Mouse (Mus musculus): Measurements from ENCODE around the gene Nrip1.
A peak's percentile ranks its signal among the peaks of the same experiment; 100 is the strongest.
"Not testable (repeated sequence)": the region's sequence is repeated elsewhere in the genome, so short reads cannot be mapped to it uniquely, and the experiment has no call there.

The Nrip1 gene

GRCm38 (mm10) chr16:76373671-76374091, at the start of gene Nrip1:
TSS of gene Nrip1 (minus strand) at chr16:76373827.
- DNase-seq (ENCODE audit: low read depth, low spot score): peak; percentile 30

GRCm38 (mm10) chr16:76422531-76422930, 48.9 kb upstream of the Nrip1 start:
- DNase-seq (ENCODE audit: low read depth, low spot score): no peak

- DNase-seq (ENCODE audit: low read depth, low spot score): no peak
Observed at GRCm38 (mm10) chr16:76419849-76420248, 46.2 kb upstream of the Nrip1 start.

GRCm38 (mm10) chr16:76416477-76416876, 42.9 kb upstream of the Nrip1 start:
- no peak for DNase-seq (ENCODE audit: low read depth, low spot score)

- no peak for DNase-seq (ENCODE audit: low read depth, low spot score)
Observed at GRCm38 (mm10) chr16:76416060-76416438, 42.4 kb upstream of the Nrip1 start.

- no peak for DNase-seq (ENCODE audit: low read depth, low spot score)
Observed at GRCm38 (mm10) chr16:76415407-76416059, 41.9 kb upstream of the Nrip1 start.

GRCm38 (mm10) chr16:76414528-76414927, 40.9 kb upstream of the Nrip1 start:
- no peak for DNase-seq (ENCODE audit: low read depth, low spot score)

GRCm38 (mm10) chr16:76413581-76413980, 40.0 kb upstream of the Nrip1 start:
- DNase-seq (ENCODE audit: low read depth, low spot score): no peak

- DNase-seq (ENCODE audit: low read depth, low spot score): no peak
Observed at GRCm38 (mm10) chr16:76409355-76409722, 35.7 kb upstream of the Nrip1 start.

- no peak for DNase-seq (ENCODE audit: low read depth, low spot score)
Observed at GRCm38 (mm10) chr16:76408696-76409354, 35.2 kb upstream of the Nrip1 start.

GRCm38 (mm10) chr16:76408241-76408640, 34.6 kb upstream of the Nrip1 start:
- no peak for DNase-seq (ENCODE audit: low read depth, low spot score)

GRCm38 (mm10) chr16:76407321-76407920, 33.8 kb upstream of the Nrip1 start:
- no peak for DNase-seq (ENCODE audit: low read depth, low spot score)

GRCm38 (mm10) chr16:76406897-76407296, 33.3 kb upstream of the Nrip1 start:
- no peak for DNase-seq (ENCODE audit: low read depth, low spot score)

- no peak for DNase-seq (ENCODE audit: low read depth, low spot score)
Observed at GRCm38 (mm10) chr16:76406319-76406718, 32.7 kb upstream of the Nrip1 start.

GRCm38 (mm10) chr16:76403305-76403704, 29.7 kb upstream of the Nrip1 start:
- not testable (repeated sequence) for DNase-seq (ENCODE audit: low read depth, low spot score)

GRCm38 (mm10) chr16:76396512-76396911, 22.9 kb upstream of the Nrip1 start:
- DNase-seq (ENCODE audit: low read depth, low spot score): no peak

GRCm38 (mm10) chr16:76393267-76393666, 19.6 kb upstream of the Nrip1 start:
- DNase-seq (ENCODE audit: low read depth, low spot score): no peak

- no peak for DNase-seq (ENCODE audit: low read depth, low spot score)
Observed at GRCm38 (mm10) chr16:76386496-76386895, 12.9 kb upstream of the Nrip1 start.

GRCm38 (mm10) chr16:76386071-76386470, 12.4 kb upstream of the Nrip1 start:
- no peak for DNase-seq (ENCODE audit: low read depth, low spot score)

GRCm38 (mm10) chr16:76377211-76377610, 3.6 kb upstream of the Nrip1 start:
- no peak for DNase-seq (ENCODE audit: low read depth, low spot score)

GRCm38 (mm10) chr16:76376661-76377060, 3.0 kb upstream of the Nrip1 start:
- DNase-seq (ENCODE audit: low read depth, low spot score): no peak

GRCm38 (mm10) chr16:76372941-76373561, 576 bp downstream of the Nrip1 start:
- DNase-seq (ENCODE audit: low read depth, low spot score): peak; percentile 76

Data from ES-CJ7 (cell line).